Mouse (Mus musculus) left cerebral cortex, postnatal 14 days (tissue): Measurements from ENCODE around the gene Srgap2. TPM values are rescaled to one million over a fixed set of nuclear protein-coding genes. Genes with fewer than 3 reads are reported as not detected.
"Not testable (repeated sequence)": the region's sequence is repeated elsewhere in the genome, so short reads cannot be mapped to it uniquely, and the experiment has no call there.

Source experiments
- DNase-seq, 2 experiments: peaks; one replicate each; pipeline ENCODE4 v3.0.0; 2021 to 2022; ENCODE audit warnings: low spot score in 2 of 2, mixed read lengths in 1 of 2
- intact Hi-C: fragments of 180-260 bp; cut with DNase I; formaldehyde crosslinking; loops from one replicate; pipeline ENCODE4 v1.15.1; 2025
- long read RNA-seq, 2 experiments: library from polyadenylated mRNA; stranded (forward); transcript quantifications; one replicate each; pipeline ENCODE4 v2.0.0; 2021
- total RNA-seq, 2 experiments: library from RNA; stranded (reverse); gene quantifications; 2 replicates each; pipeline ENCODE4 v1.2.3; 2021

The Srgap2 gene
- total RNA-seq, result 100 to 1,000 TPM; 101 to 106 TPM
- long read RNA-seq, experiment 1, full-length matches to known transcripts, result 6 of 51 reads
- long read RNA-seq, experiment 1, partial matches to known transcripts, result 27 of 51 reads
- long read RNA-seq, experiment 1, other reads (novel, unspliced or antisense), result 18 of 51 reads
- long read RNA-seq, experiment 2, transcript Srgap2-204 (22 exons, 3,533 nt), result major isoform, 6 of 38 reads
- long read RNA-seq, experiment 2, partial matches to known transcripts, result 14 of 38 reads
- long read RNA-seq, experiment 2, other reads (novel, unspliced or antisense), result 17 of 38 reads

GRCm38 (mm10) chr1:131527281-131528080, at the start of gene Srgap2, which contains the start of gene Fam72a:
TSS of gene Srgap2 (minus strand) at chr1:131527352.
TSS of gene Fam72a (plus strand) at chr1:131527903.
- intact Hi-C loops, result loop anchor here (5.0 kb wide), 3 partner anchors 95 to 230 kb away; no protein-coding TSS in a partner anchor
- peak; percentile 98 to 100 for DNase-seq

GRCm38 (mm10) chr1:131573721-131574120, 46.6 kb upstream of the Srgap2 start:
- intact Hi-C loops, result no loop called here
- DNase-seq, result no peak

GRCm38 (mm10) chr1:131570391-131570790, 43.2 kb upstream of the Srgap2 start:
- intact Hi-C loops, result no loop called here
- no peak for DNase-seq

GRCm38 (mm10) chr1:131569721-131570120, 42.6 kb upstream of the Srgap2 start:
- DNase-seq, result no peak
- intact Hi-C loops, result no loop called here

GRCm38 (mm10) chr1:131566056-131566455, 38.9 kb upstream of the Srgap2 start:
- intact Hi-C loops, DNase-seq: not testable (repeated sequence)

GRCm38 (mm10) chr1:131562081-131562480, 34.9 kb upstream of the Srgap2 start:
- intact Hi-C loops, result no loop called here
- no peak for DNase-seq

GRCm38 (mm10) chr1:131560500-131560899, 33.3 kb upstream of the Srgap2 start:
- intact Hi-C loops, result no loop called here
- DNase-seq, result no peak

- DNase-seq, result peak; percentile 85 to 92
- intact Hi-C loops, result no loop called here
These were observed 28.1 kb upstream of the Srgap2 start for GRCm38 (mm10) chr1:131555042-131555812.

- intact Hi-C loops, result loop anchor here (5.0 kb wide), 1 partner anchor 214 kb away; no protein-coding TSS in a partner anchor
- no peak for DNase-seq
These were observed 26.3 kb upstream of the Srgap2 start for GRCm38 (mm10) chr1:131553428-131553827.

- DNase-seq, result no peak
- intact Hi-C loops, result loop anchor here (5.0 kb wide), 1 partner anchor 215 kb away; no protein-coding TSS in a partner anchor
These were observed 24.8 kb upstream of the Srgap2 start for GRCm38 (mm10) chr1:131551956-131552355.

- peak; percentile 59 to 77 for DNase-seq
- intact Hi-C loops, result loop anchor here (2.0 to 5.0 kb wide), 3 partner anchors 70 to 251 kb away; no protein-coding TSS in a partner anchor
These were observed 21.6 kb upstream of the Srgap2 start for GRCm38 (mm10) chr1:131548494-131549365.

GRCm38 (mm10) chr1:131546798-131547690, 19.9 kb upstream of the Srgap2 start:
- peak in 1 of 2 experiments; percentile 29 for DNase-seq

GRCm38 (mm10) chr1:131543886-131544565, 16.9 kb upstream of the Srgap2 start:
- intact Hi-C loops, result no loop called here
- DNase-seq, result peak in 1 of 2 experiments; percentile 79

More at GRCm38 (mm10) chr1:131546798-131547690, 19.9 kb upstream of the Srgap2 start:
- intact Hi-C loops, result loop anchor here (5.0 kb wide), 2 partner anchors 110 to 250 kb away; no protein-coding TSS in a partner anchor

- intact Hi-C loops, result no loop called here
- no peak for DNase-seq
These were observed 14.8 kb upstream of the Srgap2 start for GRCm38 (mm10) chr1:131541903-131542302.

- DNase-seq, result no peak
- intact Hi-C loops, result no loop called here
These were observed 14.3 kb upstream of the Srgap2 start for GRCm38 (mm10) chr1:131541431-131541830.

GRCm38 (mm10) chr1:131540795-131541194, 13.6 kb upstream of the Srgap2 start:
- intact Hi-C loops, result no loop called here
- no peak for DNase-seq

- DNase-seq, result no peak
- intact Hi-C loops, result no loop called here
These were observed 12.6 kb upstream of the Srgap2 start for GRCm38 (mm10) chr1:131539771-131540170.
